Mouse (Mus musculus) limb, embryonic 13.5 days (tissue): Measurements from ENCODE around the gene Ipo11. TPM values are rescaled to one million over a fixed set of nuclear protein-coding genes. Genes with fewer than 3 reads are reported as not detected.

Experiments
- ATAC-seq: fragments of 200-750 bp; cut with Nextera tagmentation; 2 replicates; pipeline ENCODE4 v1.8.0; 2017; ENCODE audit warnings: low read depth, moderate number of reproducible peaks, moderate TSS enrichment; ENCODE audit not compliant: low FRiP score
- H3K27ac ChIP-seq: fragments of 300-500 bp; sonication (generic); 2 replicates; pipeline ENCODE4 v1.5.1; 2015; ENCODE audit warnings: inconsistent platforms, mild to moderate bottlenecking, moderate library complexity
- H3K27me3 ChIP-seq: fragments of 300-500 bp; sonication (generic); 2 replicates; pipeline ENCODE4 v1.6.1; 2015; ENCODE audit warnings: mild to moderate bottlenecking, inconsistent platforms
- H3K36me3 ChIP-seq: fragments of 300-500 bp; sonication (generic); 2 replicates; pipeline ENCODE4 v1.6.1; 2015; ENCODE audit warnings: inconsistent platforms, mild to moderate bottlenecking, moderate library complexity
- H3K4me1 ChIP-seq: fragments of 300-500 bp; sonication (generic); 2 replicates; pipeline ENCODE4 v1.6.1; 2015; ENCODE audit warnings: inconsistent platforms
- H3K4me2 ChIP-seq: fragments of 300-500 bp; sonication (generic); replicated peaks from 2 replicates; pipeline ENCODE4 v1.6.1; 2015; ENCODE audit warnings: inconsistent platforms, mild to moderate bottlenecking, moderate library complexity
- H3K4me3 ChIP-seq: fragments of 300-500 bp; sonication (generic); 2 replicates; pipeline ENCODE4 v1.5.1; 2015; ENCODE audit warnings: moderate library complexity, mild to moderate bottlenecking, inconsistent platforms
- H3K9ac ChIP-seq: fragments of 300-500 bp; sonication (generic); 2 replicates; pipeline ENCODE4 v1.6.1; 2015; ENCODE audit warnings: mild to moderate bottlenecking, inconsistent platforms
- H3K9me3 ChIP-seq: fragments of 300-500 bp; sonication (generic); 2 replicates; pipeline ENCODE4 v1.6.1; 2016; ENCODE audit warnings: inconsistent platforms
- WGBS: fragments of 180-500 bp; shearing (Covaris S2); methylation state at CpG from one replicate; pipeline ENCODE4 v1.1.7; 2015; 5-methylcytosine and 5-hydroxymethylcytosine counted together
- polyA plus RNA-seq: library from polyadenylated mRNA; unstranded; fragments of >200 nt; fragmentation: Nextera tagmentation; extraction: Ambion mirVana; gene quantifications from 2 replicates; pipeline ENCODE4 v1.2.1, GENCODE M21; 2015

Gene Ipo11
- polyA plus RNA-seq = 44.8 and 46.3 TPM in 2 replicates

GRCm38 (mm10) chr13:106936256-106937137 is at the start of gene Ipo11:
Gene Ipo11, minus strand, starts transcription at chr13:106936958.
- peak within 1 kb of the TSS; percentile 98 for H3K4me3 ChIP-seq
- under 1% methylated on average over 76 of the region's 84 CpGs for WGBS
- no peaks in the 10 kb centered on the region for H3K36me3 ChIP-seq
- H3K27ac ChIP-seq = peak within 1 kb of the TSS; percentile 86
- H3K9me3 ChIP-seq = no peaks in the 10 kb centered on the region
- no peaks in the 10 kb centered on the region for H3K27me3 ChIP-seq
- H3K4me2 ChIP-seq = peak within 1 kb of the TSS; percentile 71
- peak; percentile 97 for ATAC-seq
- H3K9ac ChIP-seq = peak within 1 kb of the TSS; percentile 90
- peaks cover 7% of the 10 kb centered on the region for H3K4me1 ChIP-seq

GRCm38 (mm10) chr13:106961496-106961895 is 24.7 kb upstream of the Ipo11 start:
- Histone ChIP-seq H3K27me3 (no peaks in the 10 kb centered on the region), H3K36me3 (peaks cover 57% of the 10 kb centered on the region), H3K4me1 (no peaks in the 10 kb centered on the region), H3K9ac (no peak overlapping the region), H3K9me3 (no peaks in the 10 kb centered on the region), H3K27ac (no peak overlapping the region), H3K4me2 (no peak overlapping the region), H3K4me3 (no peak overlapping the region)
- no peak for ATAC-seq
- 90% methylated on average over 4 of the region's 4 CpGs for WGBS

GRCm38 (mm10) chr13:106960557-106960956 is 23.8 kb upstream of the Ipo11 start:
- WGBS = 90% methylated on average over 3 of the region's 3 CpGs
- Histone ChIP-seq H3K4me2 (no peak overlapping the region), H3K27ac (no peak overlapping the region), H3K36me3 (peaks cover 64% of the 10 kb centered on the region), H3K9ac (no peak overlapping the region), H3K27me3 (no peaks in the 10 kb centered on the region), H3K4me3 (no peak overlapping the region), H3K4me1 (no peaks in the 10 kb centered on the region), H3K9me3 (no peaks in the 10 kb centered on the region)
- no peak for ATAC-seq

GRCm38 (mm10) chr13:106958286-106958685 is 21.5 kb upstream of the Ipo11 start:
- H3K9ac ChIP-seq = no peak overlapping the region
- H3K4me1 ChIP-seq = no peaks in the 10 kb centered on the region
- no peak overlapping the region for H3K4me2 ChIP-seq
- H3K4me3 ChIP-seq = no peak overlapping the region
- 83% methylated on average over 3 of the region's 3 CpGs for WGBS
- no peak for ATAC-seq
- H3K36me3 ChIP-seq = peaks cover 66% of the 10 kb centered on the region
- no peaks in the 10 kb centered on the region for H3K9me3 ChIP-seq
- no peaks in the 10 kb centered on the region for H3K27me3 ChIP-seq
- no peak overlapping the region for H3K27ac ChIP-seq

- Histone ChIP-seq H3K4me3 (no peak overlapping the region), H3K9me3 (no peaks in the 10 kb centered on the region), H3K4me1 (no peaks in the 10 kb centered on the region), H3K27me3 (no peaks in the 10 kb centered on the region), H3K27ac (no peak overlapping the region), H3K9ac (no peak overlapping the region), H3K4me2 (no peak overlapping the region), H3K36me3 (peaks cover 65% of the 10 kb centered on the region)
- no peak for ATAC-seq
- WGBS = 94% methylated on average over 4 of the region's 4 CpGs
Measured at GRCm38 (mm10) chr13:106957554-106957953, 20.8 kb upstream of the Ipo11 start.

GRCm38 (mm10) chr13:106954880-106955279 is 18.1 kb upstream of the Ipo11 start:
- Histone ChIP-seq H3K9ac (no peak overlapping the region), H3K4me1 (no peaks in the 10 kb centered on the region), H3K36me3 (peaks cover 73% of the 10 kb centered on the region), H3K9me3 (no peaks in the 10 kb centered on the region), H3K4me2 (no peak overlapping the region), H3K27me3 (no peaks in the 10 kb centered on the region), H3K4me3 (no peak overlapping the region), H3K27ac (no peak overlapping the region)
- no peak for ATAC-seq
- 85% methylated on average over 3 of the region's 3 CpGs for WGBS

GRCm38 (mm10) chr13:106947583-106947982 is 10.8 kb upstream of the Ipo11 start:
- H3K9ac ChIP-seq = peak overlapping the region; percentile 93
- 3% methylated on average over 6 of the region's 6 CpGs for WGBS
- H3K27me3 ChIP-seq = no peaks in the 10 kb centered on the region
- ATAC-seq = no peak
- peaks cover 33% of the 10 kb centered on the region for H3K36me3 ChIP-seq
- no peak overlapping the region for H3K27ac ChIP-seq
- H3K4me3 ChIP-seq = peak overlapping the region; percentile 90
- H3K9me3 ChIP-seq = no peaks in the 10 kb centered on the region
- H3K4me2 ChIP-seq = peak overlapping the region; percentile 78
- H3K4me1 ChIP-seq = peaks cover 17% of the 10 kb centered on the region

GRCm38 (mm10) chr13:106946594-106947540 is 10.1 kb upstream of the Ipo11 start, which contains the start of gene Dimt1:
Gene Dimt1, plus strand, starts transcription at chr13:106947127.
- H3K9me3 ChIP-seq = no peaks in the 10 kb centered on the region
- H3K36me3 ChIP-seq = peaks cover 25% of the 10 kb centered on the region
- H3K4me1 ChIP-seq = peaks cover 17% of the 10 kb centered on the region
- peak; percentile 100 for ATAC-seq
- peak within 1 kb of the TSS; percentile 93 for H3K9ac ChIP-seq
- WGBS = under 1% methylated on average over 64 of the region's 68 CpGs
- peak within 1 kb of the TSS; percentile 78 for H3K4me2 ChIP-seq
- no peaks in the 10 kb centered on the region for H3K27me3 ChIP-seq
- peak within 1 kb of the TSS; percentile 63 for H3K27ac ChIP-seq
- H3K4me3 ChIP-seq = peak within 1 kb of the TSS; percentile 90

- peaks cover 12% of the 10 kb centered on the region for H3K36me3 ChIP-seq
- H3K4me3 ChIP-seq = no peak overlapping the region
- no peaks in the 10 kb centered on the region for H3K27me3 ChIP-seq
- no peaks in the 10 kb centered on the region for H3K9me3 ChIP-seq
- no peak overlapping the region for H3K9ac ChIP-seq
- peaks cover 17% of the 10 kb centered on the region for H3K4me1 ChIP-seq
- ATAC-seq = no peak
- no peak overlapping the region for H3K27ac ChIP-seq
- H3K4me2 ChIP-seq = no peak overlapping the region
- 78% methylated on average over 9 of the region's 9 CpGs for WGBS
Measured at GRCm38 (mm10) chr13:106945518-106945917, 8.8 kb upstream of the Ipo11 start.

GRCm38 (mm10) chr13:106942721-106943120 is 6.0 kb upstream of the Ipo11 start:
- H3K9ac ChIP-seq = no peak overlapping the region
- WGBS = 91% methylated on average over 1 of the region's 1 CpGs
- H3K36me3 ChIP-seq = no peaks in the 10 kb centered on the region
- H3K9me3 ChIP-seq = no peaks in the 10 kb centered on the region
- H3K27me3 ChIP-seq = no peaks in the 10 kb centered on the region
- H3K4me3 ChIP-seq = no peak overlapping the region
- peaks cover 2% of the 10 kb centered on the region for H3K4me1 ChIP-seq
- no peak overlapping the region for H3K4me2 ChIP-seq
- no peak for ATAC-seq
- H3K27ac ChIP-seq = no peak overlapping the region

GRCm38 (mm10) chr13:106941211-106941976 is 4.6 kb upstream of the Ipo11 start:
- Histone ChIP-seq H3K9ac (no peak overlapping the region), H3K9me3 (no peaks in the 10 kb centered on the region), H3K27me3 (no peaks in the 10 kb centered on the region), H3K36me3 (no peaks in the 10 kb centered on the region), H3K4me2 (no peak overlapping the region), H3K27ac (no peak overlapping the region), H3K4me1 (no peaks in the 10 kb centered on the region), H3K4me3 (no peak overlapping the region)
- 32% methylated on average over 7 of the region's 7 CpGs for WGBS
- no peak for ATAC-seq
